In the genomic region with DNA sequence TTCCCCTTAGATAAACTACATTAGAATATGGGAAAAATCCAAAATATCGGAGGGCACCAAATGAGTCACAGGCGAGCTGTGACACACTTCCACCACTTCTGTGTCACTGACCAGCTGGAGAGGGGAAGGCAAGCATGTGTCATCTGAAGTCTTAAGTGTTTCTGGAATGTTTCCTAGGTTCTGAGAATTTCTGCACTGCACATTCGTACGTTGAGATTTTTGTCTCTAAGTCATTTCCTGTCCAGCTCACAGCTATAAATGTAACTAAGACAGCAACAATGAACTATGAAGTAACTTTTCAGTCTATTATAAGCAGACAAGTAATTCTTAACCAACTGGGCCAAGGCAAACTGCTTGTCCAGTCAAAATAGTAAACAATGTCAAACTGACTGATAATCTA, we compare ENCODE assay signal across 13 mouse cellular contexts. TPM values are rescaled to one million over a fixed set of nuclear protein-coding genes. Genes with fewer than 3 reads are reported as not detected.
DNase-seq lines count a peak whose midpoint lies in the region; ATAC-seq and TF ChIP-seq lines count a peak whose summit lies in the region.
"Had no signal": no experiment of that assay in that cellular context is flagged by ENCODE, and none has a peak within 500 bp of the region (broad histone marks: within the 10 kb centered on the region; RNA-seq: fewer than 3 reads in every experiment).

No protein-coding gene starts in this region.

- H3K9ac ChIP-seq in heart, embryonic 15.5 days, result no peak overlapping the region
- H3K9ac ChIP-seq in midbrain, embryonic 16.5 days (ENCODE audit: low read depth, low read length), result no peak overlapping the region
- H3K9ac ChIP-seq: forebrain, postnatal 0 days; hindbrain, embryonic 12.5 days; midbrain, embryonic 13.5 days had no signal

- H3K4me3 ChIP-seq in heart, embryonic 15.5 days, result no peak overlapping the region
- no peak overlapping the region for H3K4me3 ChIP-seq in myocyte
- no peak overlapping the region for H3K4me3 ChIP-seq in midbrain, embryonic 16.5 days (ENCODE audit: low read depth, low read length)
- H3K4me3 ChIP-seq: hindbrain, embryonic 12.5 days; midbrain, embryonic 13.5 days had no signal

- H3K4me2 ChIP-seq in heart, embryonic 15.5 days, result no peak overlapping the region
- peak overlapping the region; percentile 57 for H3K4me2 ChIP-seq in myocyte (ENCODE audit: low read depth)
- H3K4me2 ChIP-seq in midbrain, embryonic 16.5 days (ENCODE audit: low read length), result no peak overlapping the region
- H3K4me2 ChIP-seq: hindbrain, embryonic 12.5 days; liver, embryonic 11.5 days; midbrain, embryonic 13.5 days had no signal

- no peaks in the 10 kb centered on the region for H3K27me3 ChIP-seq in heart, embryonic 15.5 days
- no peaks in the 10 kb centered on the region for H3K27me3 ChIP-seq in myocyte (ENCODE audit: control insufficient read depth, insufficient read depth, insufficient read length)
- no peaks in the 10 kb centered on the region for H3K27me3 ChIP-seq in midbrain, embryonic 16.5 days (ENCODE audit: control insufficient read depth, insufficient read depth, low read depth, low read length)
- H3K27me3 ChIP-seq: hindbrain, embryonic 12.5 days; midbrain, embryonic 13.5 days had no signal

- peaks cover 65% of the 10 kb centered on the region for H3K79me2 ChIP-seq in myocyte (ENCODE audit: control insufficient read depth, insufficient read depth)

- peak overlapping the region; percentile 54 for H3K27ac ChIP-seq in heart, embryonic 15.5 days
- H3K27ac ChIP-seq in midbrain, embryonic 16.5 days (ENCODE audit: low read length), result no peak overlapping the region
- H3K27ac ChIP-seq: hindbrain, embryonic 12.5 days had no signal

- DNase-seq in kidney, adult 9 months, result peak; percentile 56
- no peak for DNase-seq in kidney, postnatal 10 days
- peak; percentile 71 for DNase-seq in adipocyte (ENCODE audit: low spot score)
- no peak for DNase-seq in cerebellum, adult 11 months
- DNase-seq: forebrain, postnatal 0 days; right cerebral cortex, postnatal 4 days; thymus, postnatal 25 days had no signal

- no peaks in the 10 kb centered on the region for H3K9me3 ChIP-seq in heart, embryonic 15.5 days (replicated peaks)
- H3K9me3 ChIP-seq in midbrain, embryonic 16.5 days (replicated peaks; ENCODE audit: control insufficient read depth, low read length, poor library complexity, severe bottlenecking), result no peaks in the 10 kb centered on the region
- H3K9me3 ChIP-seq: hindbrain, embryonic 12.5 days; midbrain, embryonic 13.5 days had no signal

- H3K4me1 ChIP-seq in heart, embryonic 15.5 days (replicated peaks), result peaks cover 17% of the 10 kb centered on the region; the same call in 1 of the 2 replicates
- no peaks in the 10 kb centered on the region for H3K4me1 ChIP-seq in midbrain, embryonic 16.5 days (ENCODE audit: control insufficient read depth, insufficient read depth, low read length)
- H3K4me1 ChIP-seq: hindbrain, embryonic 12.5 days; midbrain, embryonic 13.5 days had no signal

- TF ChIP-seq POLR2A in myocyte (IDR thresholded peaks at IDR 0.05; ENCODE audit: insufficient read length, low read depth), result no peak

- WGBS in heart, embryonic 15.5 days, result 33% methylated on average over 4 of the region's 4 CpGs
- 88% methylated on average over 4 of the region's 4 CpGs for WGBS in midbrain, embryonic 16.5 days

- ATAC-seq in heart, embryonic 15.5 days (replicated peaks; ENCODE audit: insufficient number of reproducible peaks, insufficient read depth, low FRiP score, low read depth), result peak; percentile 22; the same call in 1 of the 2 replicates
- ATAC-seq in midbrain, embryonic 16.5 days, result no peak
- ATAC-seq: forebrain, postnatal 0 days; midbrain, embryonic 13.5 days had no signal

- H3K36me3 ChIP-seq in heart, embryonic 15.5 days, result peaks cover 14% of the 10 kb centered on the region
- H3K36me3 ChIP-seq in myocyte (ENCODE audit: control insufficient read depth, insufficient read depth), result peaks cover 10% of the 10 kb centered on the region
- no peaks in the 10 kb centered on the region for H3K36me3 ChIP-seq in midbrain, embryonic 16.5 days (ENCODE audit: control insufficient read depth, insufficient read depth, low read length)
- H3K36me3 ChIP-seq: hindbrain, embryonic 12.5 days had no signal

- H3ac ChIP-seq in myocyte (ENCODE audit: control insufficient read depth, insufficient read length), result no peak overlapping the region

TF ChIP-seq in myocyte, 11 proteins besides CTCF, POLR2A, EP300 and RAD21:
- no peak for TF ChIP-seq TCF12 (IDR thresholded peaks at IDR 0.05; ENCODE audit: insufficient read depth, poor library complexity, severe bottlenecking)
- TF ChIP-seq POLR2AphosphoS2 (IDR thresholded peaks at IDR 0.05; ENCODE audit: insufficient read length, low read depth), result no peak
- TF ChIP-seq TCF3 (IDR thresholded peaks at IDR 0.05; ENCODE audit: insufficient read length, low read depth), result no peak
- no peak for TF ChIP-seq SRF (IDR thresholded peaks at IDR 0.05; ENCODE audit: control insufficient read depth, insufficient read length, low read depth)
- peak in 1 of 3 experiments; percentile 55 for TF ChIP-seq MYOD1 (IDR thresholded peaks at IDR 0.05; ENCODE audit: control insufficient read depth in 1 of 3, insufficient read length in 2 of 3, low read depth in 2 of 3)
- no peak for TF ChIP-seq USF1 (IDR thresholded peaks at IDR 0.05; ENCODE audit: low read depth)
- no peak for TF ChIP-seq E2F4 (IDR thresholded peaks at IDR 0.05; ENCODE audit: insufficient read depth)
- TF ChIP-seq REST (IDR thresholded peaks at IDR 0.05; ENCODE audit: insufficient read depth, insufficient read length), result no peak
- peak in 2 of 3 experiments; percentile 16 to 63 for TF ChIP-seq MYOG (IDR thresholded peaks at IDR 0.05; ENCODE audit: control insufficient read depth in 1 of 3, insufficient read depth in 1 of 3, insufficient read length in 2 of 3, low read depth in 2 of 3)
- TF ChIP-seq MAX (IDR thresholded peaks at IDR 0.05; ENCODE audit: low read depth), result no peak

RNA-seq across cellular contexts. Expression of gene Fermt2, which starts 37.9 kb away (rescaled TPM):
- polyA plus RNA-seq in heart, embryonic 15.5 days (2015; fragmentation: Nextera tagmentation; extraction: Ambion mirVana), result 201 and 265 TPM in 2 replicates
- polyA plus RNA-seq in myocyte (2012; fragmentation: generic; extraction: Trizol), result 37.9 TPM
- 66.1 and 66.4 TPM in 2 replicates for polyA plus RNA-seq in midbrain, embryonic 16.5 days (2015; fragmentation: Nextera tagmentation; extraction: Ambion mirVana)

Comparison
In these comparisons a context has a peak if more than half of its experiments do, and no peak if none do; other contexts are left out.
1. DNase-seq: peak in kidney, adult 9 months (single experiment) and adipocyte (single experiment); none in kidney, postnatal 10 days (single experiment) and cerebellum, adult 11 months (single experiment).